Mouse (Mus musculus) hindbrain, embryonic 16.5 days (tissue): Measurements from ENCODE around the gene Nuak1. TPM values are rescaled to one million over a fixed set of nuclear protein-coding genes. Genes with fewer than 3 reads are reported as not detected.

Source experiments
- ATAC-seq: fragments of 200-750 bp; cut with Nextera tagmentation; 2 replicates; pipeline ENCODE4 v1.8.0; 2017; ENCODE audit warnings: moderate TSS enrichment, moderate library complexity
- H3K27ac ChIP-seq: fragments of 300-500 bp; sonication (generic); 2 replicates; pipeline ENCODE4 v1.5.1; 2014; ENCODE audit warnings: low read depth, mild to moderate bottlenecking, control low read depth, low read length, moderate library complexity
- H3K27me3 ChIP-seq: fragments of 300-500 bp; sonication (generic); replicated peaks from 2 replicates; pipeline ENCODE4 v1.6.1; 2014; ENCODE audit warnings: low read length; ENCODE audit not compliant: control insufficient read depth, insufficient read depth
- H3K36me3 ChIP-seq: fragments of 300-500 bp; sonication (generic); 2 replicates; pipeline ENCODE4 v1.6.1; 2014; ENCODE audit warnings: mild to moderate bottlenecking, low read length, moderate library complexity, mixed read lengths; ENCODE audit not compliant: control insufficient read depth, insufficient read depth
- H3K4me1 ChIP-seq: fragments of 300-500 bp; sonication (generic); 2 replicates; pipeline ENCODE4 v1.6.1; 2014; ENCODE audit warnings: low read depth, low read length; ENCODE audit not compliant: control insufficient read depth, insufficient read depth
- H3K4me2 ChIP-seq: fragments of 300-500 bp; sonication (generic); 2 replicates; pipeline ENCODE4 v1.6.1; 2014; ENCODE audit warnings: mild to moderate bottlenecking, low read length, control low read depth, moderate library complexity
- H3K4me3 ChIP-seq: fragments of 300-500 bp; sonication (generic); 2 replicates; pipeline ENCODE4 v1.5.1; 2014; ENCODE audit warnings: mild to moderate bottlenecking, low read length, control low read depth, moderate library complexity
- H3K9ac ChIP-seq: fragments of 300-500 bp; sonication (generic); 2 replicates; pipeline ENCODE4 v1.6.1; 2014; ENCODE audit warnings: low read depth, mild to moderate bottlenecking, control low read depth, low read length, moderate library complexity
- H3K9me3 ChIP-seq: fragments of 300-500 bp; sonication (generic); 2 replicates; pipeline ENCODE4 v1.6.1; 2014; ENCODE audit warnings: mild to moderate bottlenecking, low read length, moderate library complexity; ENCODE audit not compliant: control insufficient read depth
- WGBS: fragments of 180-500 bp; shearing (Covaris S2); extraction: QIAGEN DNeasy Blood & Tissue Kit; methylation state at CpG from one replicate; pipeline ENCODE4 v1.1.7; 2014; 5-methylcytosine and 5-hydroxymethylcytosine counted together
- polyA plus RNA-seq: library from polyadenylated mRNA; unstranded; fragments of >200 nt; fragmentation: Nextera tagmentation; extraction: Ambion mirVana; gene quantifications from 2 replicates; pipeline ENCODE4 v1.2.1, GENCODE M21; 2015

Nuak1 gene
- polyA plus RNA-seq, 1 experiment from 2014 or later, result 4.7 TPM

DNA sequence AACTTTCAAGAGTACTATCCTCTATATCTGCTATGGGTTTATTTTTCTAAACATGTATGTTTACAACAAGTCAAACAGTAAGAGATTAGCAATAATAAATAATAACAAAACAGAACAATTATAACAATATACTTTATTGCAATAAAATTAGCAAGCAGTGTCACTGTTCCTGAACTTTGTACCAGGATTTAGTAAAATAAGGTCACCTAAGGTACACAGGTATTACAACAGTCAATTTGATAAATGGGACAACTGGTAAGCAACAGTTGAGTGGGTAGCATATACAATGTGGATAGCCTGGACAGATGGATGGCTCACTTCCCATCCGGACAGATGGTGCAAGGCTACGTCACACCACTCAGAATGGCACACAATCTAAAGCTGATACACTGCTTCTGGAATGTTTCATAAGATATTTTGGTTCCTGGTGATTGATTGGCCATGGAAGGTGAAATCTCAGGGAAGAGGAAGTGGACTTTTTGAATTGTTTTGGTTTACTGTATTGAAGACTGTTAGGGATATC lies 59.1 kb downstream of the Nuak1 start:
- no peak overlapping the region for H3K27ac ChIP-seq
- no peak overlapping the region for H3K4me3 ChIP-seq
- H3K36me3 ChIP-seq, result no peaks in the 10 kb centered on the region
- H3K9ac ChIP-seq, result no peak overlapping the region
- ATAC-seq, result no peak
- H3K4me2 ChIP-seq, result no peak overlapping the region
- no peaks in the 10 kb centered on the region for H3K9me3 ChIP-seq
- H3K27me3 ChIP-seq, result no peaks in the 10 kb centered on the region
- H3K4me1 ChIP-seq, result peaks cover 11% of the 10 kb centered on the region
- WGBS, result 77% methylated on average over 2 of the region's 2 CpGs

DNA sequence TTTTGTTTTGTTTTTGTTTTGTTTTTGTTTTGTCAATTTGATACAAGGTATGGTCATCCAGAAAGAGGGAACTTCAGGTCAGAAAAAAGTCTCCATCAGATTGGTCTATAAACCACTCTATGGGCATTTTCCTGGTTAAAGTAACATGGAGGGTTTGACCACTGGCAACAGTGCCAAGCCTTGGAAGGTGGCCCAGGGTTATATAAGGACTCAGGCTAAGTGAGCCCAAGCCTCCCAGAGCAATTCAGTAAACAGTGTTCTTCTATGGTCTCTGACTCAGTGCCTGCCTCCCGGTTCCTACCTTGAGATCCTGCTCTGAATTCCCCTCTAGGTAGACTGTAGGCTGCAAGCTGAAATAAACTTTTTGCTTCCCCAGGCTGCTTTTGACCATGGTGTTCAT lies 61.0 kb downstream of the Nuak1 start:
- Histone ChIP-seq H3K9me3 (no peaks in the 10 kb centered on the region), H3K36me3 (peaks cover 9% of the 10 kb centered on the region), H3K27ac (no peak overlapping the region), H3K4me1 (peaks cover 8% of the 10 kb centered on the region), H3K4me3 (no peak overlapping the region), H3K9ac (no peak overlapping the region), H3K4me2 (no peak overlapping the region), H3K27me3 (no peaks in the 10 kb centered on the region)
- WGBS, result 95% methylated on average over 1 of the region's 1 CpGs
- ATAC-seq, result no peak

GRCm38 (mm10) chr10:84377956-84378355 lies 62.4 kb downstream of the Nuak1 start:
- H3K9me3 ChIP-seq, result no peaks in the 10 kb centered on the region
- no peak overlapping the region for H3K27ac ChIP-seq
- ATAC-seq, result no peak
- no peak overlapping the region for H3K4me2 ChIP-seq
- WGBS, result 95% methylated on average over 11 of the region's 11 CpGs
- H3K36me3 ChIP-seq, result peaks cover 18% of the 10 kb centered on the region
- peaks cover 2% of the 10 kb centered on the region; the same call in 1 of the 2 replicates for H3K4me1 ChIP-seq
- no peak overlapping the region for H3K9ac ChIP-seq
- H3K4me3 ChIP-seq, result no peak overlapping the region
- no peaks in the 10 kb centered on the region for H3K27me3 ChIP-seq

DNA sequence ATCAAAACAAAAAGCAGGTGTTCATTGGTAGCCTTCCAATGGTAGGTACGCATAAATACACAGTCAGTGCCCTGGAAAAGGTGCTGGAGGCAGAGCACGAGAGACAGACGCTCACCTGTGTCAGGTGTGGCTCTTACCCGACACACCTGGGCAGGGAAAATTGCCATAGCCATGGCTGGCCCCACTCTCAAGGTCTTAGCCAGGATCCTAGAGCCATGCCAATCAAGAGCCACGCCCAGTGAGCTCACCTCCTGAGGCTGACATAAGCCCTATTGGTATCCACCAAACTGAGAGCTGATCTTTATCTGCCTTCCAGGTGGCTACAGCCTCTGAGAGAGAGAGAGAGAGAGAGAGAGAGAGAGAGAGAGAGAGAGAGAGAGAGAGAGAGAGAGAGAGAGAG lies 64.1 kb downstream of the Nuak1 start:
- Histone ChIP-seq H3K4me2 (no peak overlapping the region), H3K27me3 (no peaks in the 10 kb centered on the region), H3K4me3 (no peak overlapping the region), H3K9me3 (no peaks in the 10 kb centered on the region), H3K4me1 (peaks cover 14% of the 10 kb centered on the region), H3K36me3 (peaks cover 18% of the 10 kb centered on the region), H3K27ac (no peak overlapping the region), H3K9ac (no peak overlapping the region)
- 96% methylated on average over 5 of the region's 5 CpGs for whole genome bisulfite sequencing
- ATAC-seq, result no peak

- Histone ChIP-seq H3K27ac (no peak overlapping the region), H3K9ac (no peak overlapping the region), H3K36me3 (peaks cover 18% of the 10 kb centered on the region), H3K4me2 (no peak overlapping the region), H3K9me3 (no peaks in the 10 kb centered on the region), H3K4me1 (peaks cover 14% of the 10 kb centered on the region), H3K27me3 (no peaks in the 10 kb centered on the region), H3K4me3 (no peak overlapping the region)
- ATAC-seq, result no peak
- 92% methylated on average over 18 of the region's 18 CpGs for WGBS
Measured at GRCm38 (mm10) chr10:84374996-84375395, 65.4 kb downstream of the Nuak1 start.

GRCm38 (mm10) chr10:84373476-84373875 lies 66.9 kb downstream of the Nuak1 start:
- WGBS, result 91% methylated on average over 2 of the region's 2 CpGs

GRCm38 (mm10) chr10:84372161-84373095 lies 68.0 kb downstream of the Nuak1 start:
- Histone ChIP-seq H3K4me2 (peak overlapping the region; percentile 25), H3K9ac (peak overlapping the region; percentile 41), H3K36me3 (peaks cover 18% of the 10 kb centered on the region), H3K9me3 (no peaks in the 10 kb centered on the region), H3K4me3 (no peak overlapping the region), H3K27ac (peak overlapping the region; percentile 36), H3K4me1 (peaks cover 14% of the 10 kb centered on the region), H3K27me3 (no peaks in the 10 kb centered on the region)
- 23% methylated on average over 18 of the region's 18 CpGs for WGBS
- ATAC-seq, result peak; percentile 83

More at GRCm38 (mm10) chr10:84373476-84373875, 66.9 kb downstream of the Nuak1 start:
- Histone ChIP-seq H3K27ac (no peak overlapping the region), H3K4me3 (no peak overlapping the region), H3K9me3 (no peaks in the 10 kb centered on the region), H3K27me3 (no peaks in the 10 kb centered on the region), H3K4me2 (no peak overlapping the region), H3K9ac (no peak overlapping the region), H3K4me1 (peaks cover 14% of the 10 kb centered on the region), H3K36me3 (peaks cover 18% of the 10 kb centered on the region)
- no peak for ATAC-seq

GRCm38 (mm10) chr10:84371681-84372160 lies 68.7 kb downstream of the Nuak1 start:
- H3K4me2 ChIP-seq, result peak overlapping the region; percentile 25
- H3K9ac ChIP-seq, result peak overlapping the region; percentile 41; the same call in 1 of the 2 replicates
- H3K4me1 ChIP-seq, result peaks cover 14% of the 10 kb centered on the region
- no peaks in the 10 kb centered on the region for H3K9me3 ChIP-seq
- H3K27ac ChIP-seq, result no peak overlapping the region; the same call in 1 of the 2 replicates
- 28% methylated on average over 10 of the region's 10 CpGs for WGBS
- H3K27me3 ChIP-seq, result no peaks in the 10 kb centered on the region
- H3K36me3 ChIP-seq, result peaks cover 18% of the 10 kb centered on the region
- peak; percentile 43 for ATAC-seq
- no peak overlapping the region for H3K4me3 ChIP-seq

GRCm38 (mm10) chr10:84371230-84371629 lies 69.2 kb downstream of the Nuak1 start:
- peaks cover 18% of the 10 kb centered on the region for H3K36me3 ChIP-seq
- no peaks in the 10 kb centered on the region for H3K27me3 ChIP-seq
- WGBS, result 56% methylated on average over 4 of the region's 4 CpGs
- no peak overlapping the region for H3K4me2 ChIP-seq
- peaks cover 14% of the 10 kb centered on the region for H3K4me1 ChIP-seq
- no peak overlapping the region for H3K27ac ChIP-seq
- ATAC-seq, result no peak
- H3K9me3 ChIP-seq, result no peaks in the 10 kb centered on the region
- no peak overlapping the region for H3K9ac ChIP-seq
- H3K4me3 ChIP-seq, result no peak overlapping the region
